Mouse (Mus musculus) layer of hippocampus, adult 9-11 months (tissue): ENCODE data around the gene Msmb.
"Not testable (repeated sequence)": the region's sequence is repeated elsewhere in the genome, so short reads cannot be mapped to it uniquely, and the experiment has no call there.

Experiments
- DNase-seq: peaks from one replicate; pipeline ENCODE4 v3.0.0; 2022

The Msmb gene

DNA sequence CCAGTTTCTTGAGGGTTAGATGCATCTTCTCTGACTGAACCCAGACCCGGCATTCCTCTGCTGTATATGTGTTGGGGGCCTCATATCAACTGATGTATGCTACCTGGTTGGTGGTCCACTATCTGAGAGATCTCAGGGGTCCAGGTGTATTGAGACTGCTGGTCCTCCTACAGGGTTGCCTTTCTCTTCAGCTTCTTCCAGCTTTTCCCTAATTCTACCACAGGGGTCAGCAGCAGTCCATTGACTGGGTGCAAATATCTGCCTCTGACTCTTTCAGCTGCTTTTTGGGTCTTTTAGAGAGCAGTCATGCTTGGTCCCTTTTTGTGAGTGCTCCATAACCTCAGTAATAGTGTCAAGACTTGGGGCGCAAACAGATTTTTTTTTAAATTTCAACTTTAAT, 9.0 kb downstream of the Msmb start:
- DNase-seq = no peak

DNA sequence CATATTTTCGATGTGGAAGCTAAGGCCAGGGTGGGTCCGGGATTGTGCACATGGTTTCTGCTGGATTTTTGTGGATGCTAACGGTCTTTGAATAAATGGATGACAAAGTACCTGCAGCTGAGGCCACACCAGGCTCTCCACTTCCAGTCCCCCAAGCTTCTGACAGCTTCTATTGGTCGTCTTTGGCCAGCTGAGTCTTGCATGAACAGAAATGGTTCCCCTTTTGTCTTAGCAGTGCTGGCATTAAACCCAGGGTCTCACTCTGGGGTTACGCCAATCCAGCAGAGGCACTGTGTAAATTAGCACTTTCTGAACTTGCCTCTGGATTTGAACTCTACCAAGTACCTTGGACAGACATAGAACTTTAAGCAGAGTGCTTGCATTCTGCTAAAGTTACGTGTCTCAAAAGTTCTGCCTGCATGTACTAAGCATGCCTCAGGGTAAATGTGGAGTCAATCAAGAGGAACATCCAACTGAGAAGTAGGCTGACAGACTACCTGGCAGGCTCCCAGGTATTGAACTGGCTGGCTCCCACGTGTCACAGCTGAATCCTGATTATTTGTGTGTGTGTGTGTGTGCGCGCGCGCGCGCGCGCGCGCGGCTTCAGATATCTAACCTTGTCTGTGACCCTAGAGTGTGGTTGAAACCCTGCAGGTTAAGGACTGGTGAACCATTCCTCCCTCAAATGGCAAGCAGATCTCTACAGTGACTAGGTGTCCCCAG, 10.6 kb downstream of the Msmb start:
- DNase-seq = no peak

DNA sequence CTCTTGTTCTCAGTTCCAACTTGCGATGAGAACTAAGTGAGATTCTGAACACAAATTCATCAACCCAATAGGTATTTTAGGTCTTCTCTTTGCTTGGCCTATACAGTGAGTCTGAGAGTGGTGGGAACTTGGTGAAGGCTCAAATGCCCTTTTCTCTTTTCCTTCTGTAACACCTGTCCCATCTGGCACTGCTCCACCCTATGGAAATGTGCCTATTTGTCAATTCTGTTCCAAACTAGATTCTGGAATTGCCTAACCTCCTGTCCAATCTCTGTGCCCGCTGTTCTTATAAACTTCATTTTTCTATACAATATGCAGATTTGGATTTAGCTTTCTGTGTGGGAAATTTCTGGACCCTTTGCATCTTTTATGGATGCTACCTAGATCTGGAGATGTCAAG, 11.3 kb downstream of the Msmb start:
- DNase-seq = no peak

DNA sequence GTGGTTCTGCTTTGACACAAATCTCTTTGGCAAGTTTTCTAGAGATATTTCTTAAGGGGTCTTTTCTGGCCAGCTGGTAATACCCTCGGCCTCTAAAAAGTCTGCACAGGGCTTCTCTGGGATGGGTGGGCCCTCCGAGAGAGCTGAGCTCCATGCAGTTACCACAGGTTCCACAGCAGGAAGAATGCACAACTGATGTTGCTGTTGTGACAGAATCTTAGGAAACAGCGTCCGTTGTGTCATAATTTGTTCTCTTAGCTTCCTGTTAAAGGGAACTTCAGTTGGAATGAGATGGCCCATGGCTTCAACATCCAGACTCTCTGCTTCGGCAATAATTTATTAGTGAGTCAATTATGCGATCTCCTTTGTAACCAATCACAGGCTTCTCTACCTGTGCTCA, 12.9 kb downstream of the Msmb start:
- no peak for DNase-seq

DNA sequence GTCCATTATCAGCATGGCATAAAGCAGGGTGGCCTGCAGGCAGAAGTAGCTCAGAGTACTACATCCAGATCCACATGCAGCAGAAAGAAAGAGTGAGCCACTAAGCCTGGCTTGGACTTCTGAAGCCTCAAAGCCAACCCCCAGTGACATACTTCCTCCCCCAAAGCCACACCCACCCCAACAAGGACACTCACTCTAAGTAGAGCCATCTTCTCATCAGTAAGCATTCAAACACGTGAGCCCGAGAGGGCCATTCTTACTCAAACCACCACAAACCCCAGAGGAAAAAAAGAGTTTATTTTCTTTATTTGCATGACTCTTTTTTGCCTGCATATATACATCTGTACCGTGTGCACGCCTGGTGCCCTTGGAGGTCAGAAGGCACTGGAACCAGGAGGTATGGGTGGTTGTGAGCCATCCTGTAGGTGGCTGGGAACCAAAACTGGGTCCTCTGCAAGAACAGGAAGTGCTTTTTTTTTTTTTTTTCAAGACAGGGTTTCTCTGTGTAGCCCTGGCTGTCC, 17.4 kb downstream of the Msmb start:
- no peak for DNase-seq

DNA sequence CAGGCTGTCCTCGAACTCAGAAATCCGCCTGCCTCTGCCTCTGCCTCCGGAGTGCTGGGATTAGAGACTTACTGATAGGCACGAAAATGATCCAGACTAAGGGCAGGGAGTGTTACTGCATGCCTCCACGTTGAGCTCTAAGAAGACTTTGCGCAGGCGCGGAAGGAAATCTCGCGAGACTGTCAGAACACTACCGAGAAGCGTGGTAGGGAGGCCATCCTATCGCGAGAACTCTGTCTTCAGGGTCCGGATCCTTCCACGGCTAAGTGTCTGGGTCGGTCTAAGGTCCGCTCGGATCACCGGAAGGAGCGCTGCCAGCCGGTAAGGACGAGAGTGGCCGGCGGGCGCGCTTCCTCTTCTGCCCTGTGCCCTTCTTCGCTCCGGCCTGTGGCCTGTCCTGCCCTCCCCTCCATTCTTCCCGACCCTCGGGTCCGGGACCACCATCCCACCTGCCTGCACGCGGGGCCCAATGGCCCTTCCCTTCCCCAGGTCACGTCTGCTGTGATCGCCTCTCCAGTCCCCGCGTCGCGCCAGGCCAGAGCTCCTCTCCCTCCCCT, 17.9 kb downstream of the Msmb start, which contains the start of gene Ncoa4:
TSS of gene Ncoa4 (plus strand) at position 176 of the 557 bp plus-strand sequence.
- peak; percentile 98 for DNase-seq

DNA sequence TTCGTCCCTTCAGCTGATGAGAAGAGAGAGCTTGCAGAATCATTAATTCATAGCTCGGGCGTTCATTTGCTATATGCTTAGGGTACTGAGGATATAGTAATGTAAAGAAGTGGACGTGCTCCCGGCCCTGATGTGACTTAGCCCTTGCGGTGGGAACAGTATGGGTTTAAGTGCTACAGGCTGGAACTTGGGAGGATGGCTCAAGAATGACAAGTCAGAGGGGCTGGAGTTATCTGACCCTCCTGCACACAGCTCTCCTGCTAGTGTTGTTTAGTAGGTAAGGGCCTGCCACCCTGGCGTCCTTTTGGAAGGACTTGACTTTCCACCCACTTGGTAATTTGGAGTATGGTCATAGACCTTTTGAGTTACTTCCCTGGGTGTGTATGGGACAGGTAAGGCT, 18.7 kb downstream of the Msmb start:
- DNase-seq = no peak

DNA sequence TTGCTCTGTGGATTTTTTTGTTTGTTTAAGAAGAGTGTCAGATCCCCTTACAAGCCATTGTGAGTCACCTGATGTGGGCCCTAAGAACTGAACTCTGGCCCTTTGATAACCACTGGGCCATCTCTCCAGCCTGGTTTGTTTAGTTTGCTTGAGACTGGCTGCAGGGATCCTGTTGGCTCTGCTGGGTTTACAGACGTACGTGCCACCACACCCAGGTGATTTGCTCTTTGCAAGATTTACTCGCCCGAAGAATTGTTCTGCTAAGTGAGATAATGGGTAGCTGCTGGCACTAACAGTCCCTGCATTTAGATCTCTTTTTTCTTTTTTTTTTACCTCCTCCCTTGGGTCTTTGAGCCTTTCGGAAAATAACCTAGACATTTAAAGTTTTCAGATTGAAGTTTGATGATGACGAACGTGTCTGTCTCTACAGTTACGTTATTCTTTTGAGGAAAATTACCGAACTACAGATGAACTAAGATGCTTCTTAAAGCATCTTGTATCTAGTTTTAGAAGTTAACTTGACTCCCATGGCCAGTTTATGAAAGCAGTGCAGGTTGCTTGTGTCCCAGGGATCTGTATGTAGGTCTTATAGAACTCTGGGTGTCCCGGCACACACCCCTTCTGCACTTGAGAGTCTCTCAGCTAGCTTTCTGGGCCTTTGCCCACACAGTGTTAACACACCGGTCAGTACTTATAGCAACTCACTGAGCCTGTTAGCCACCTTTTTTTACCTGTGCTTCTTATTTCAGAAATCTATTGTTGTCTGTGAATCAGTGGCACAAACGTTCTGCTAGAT, 19.5 kb downstream of the Msmb start:
- DNase-seq = no peak

DNA sequence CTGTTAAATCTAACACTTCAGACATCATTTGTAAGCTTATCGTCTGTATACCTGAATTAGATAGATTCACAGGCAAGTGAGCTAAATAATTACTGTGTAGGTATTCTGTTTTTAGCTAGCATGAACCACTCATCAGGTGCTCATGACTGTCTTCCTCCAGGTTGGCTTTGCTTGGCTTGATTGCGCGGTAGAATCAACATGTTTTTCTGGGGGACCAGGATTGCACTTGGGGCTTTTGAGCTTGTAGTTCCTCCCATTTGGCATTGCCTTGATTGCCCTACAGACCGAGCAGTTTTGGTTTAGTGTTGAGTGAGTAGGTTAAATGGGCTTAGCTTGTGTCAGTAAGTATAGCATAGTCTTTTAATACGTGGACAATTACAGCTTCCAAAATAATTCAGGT, 20.4 kb downstream of the Msmb start:
- no peak for DNase-seq

DNA sequence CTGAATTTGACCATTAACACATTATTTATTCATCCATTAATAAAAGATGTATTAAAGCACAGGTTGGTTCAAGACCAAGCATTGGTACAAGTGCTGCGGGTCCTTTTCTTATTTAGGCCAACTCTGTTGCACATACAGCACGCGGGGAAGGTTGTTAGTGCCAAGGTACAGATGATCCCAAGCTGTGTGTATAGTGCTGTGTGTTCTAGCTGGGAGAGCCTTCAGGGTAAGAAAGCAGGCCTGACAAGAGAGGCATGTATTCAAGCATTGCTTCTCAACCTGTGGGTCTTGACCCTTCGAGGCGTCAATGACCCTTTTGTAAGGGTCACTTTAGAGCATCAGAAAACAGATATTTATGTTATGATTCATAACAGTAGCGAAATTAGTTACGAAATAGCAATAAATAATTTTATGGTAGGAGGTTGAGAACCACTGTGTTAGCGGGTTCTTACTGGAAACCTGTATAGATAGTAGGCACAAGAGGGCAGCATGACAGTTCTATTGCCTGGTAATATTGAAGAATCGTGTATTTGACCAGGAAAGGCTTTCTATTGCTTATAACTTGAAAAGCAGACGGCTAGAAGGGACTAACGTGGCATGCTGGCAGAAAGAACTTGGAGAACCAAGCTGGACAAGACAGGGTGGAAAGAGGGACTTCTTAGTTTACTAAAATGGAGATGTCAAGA, 21.5 kb downstream of the Msmb start:
- DNase-seq = no peak

DNA sequence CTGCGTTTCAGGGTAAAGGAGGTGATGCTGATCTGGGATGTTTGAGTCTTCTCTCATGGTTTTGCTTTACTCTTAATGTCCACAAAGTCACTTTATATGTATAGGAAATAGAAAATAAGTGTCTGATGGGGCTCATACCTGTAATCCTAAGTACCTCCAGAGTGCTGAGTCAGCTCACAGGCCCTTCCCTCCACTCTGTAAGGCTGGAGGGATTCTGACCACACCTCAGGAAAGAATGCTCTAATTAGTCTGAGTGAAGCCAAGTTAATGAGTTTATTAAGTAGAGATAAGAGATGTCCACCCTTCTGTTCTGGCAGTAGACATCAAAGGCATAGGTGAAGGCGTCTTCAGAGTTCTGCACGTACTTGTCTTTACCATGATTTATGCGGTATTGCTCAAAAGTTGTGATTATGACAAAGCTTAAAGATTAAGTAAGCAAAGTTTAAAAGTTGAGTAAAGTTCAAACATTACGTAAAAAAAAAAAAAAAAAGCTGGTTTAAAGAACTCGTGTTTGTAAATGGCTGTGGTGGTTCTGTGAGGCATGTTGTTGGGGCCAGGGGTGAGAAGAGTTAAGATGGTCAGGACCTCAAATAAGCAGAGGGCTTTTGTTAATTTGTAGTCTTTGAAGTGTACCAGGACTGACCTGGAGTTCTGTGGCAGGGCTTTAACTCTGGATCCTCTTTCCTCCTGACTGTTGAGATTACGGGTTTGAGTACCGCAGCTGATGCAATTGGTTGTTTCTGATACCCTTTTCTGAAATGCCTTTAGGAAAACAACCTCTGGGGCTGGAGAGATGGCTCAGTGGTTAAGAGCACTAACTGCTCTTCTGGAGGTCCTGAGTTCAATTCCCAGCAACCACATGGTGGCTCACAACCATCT, 22.6 kb downstream of the Msmb start:
- DNase-seq = no peak

DNA sequence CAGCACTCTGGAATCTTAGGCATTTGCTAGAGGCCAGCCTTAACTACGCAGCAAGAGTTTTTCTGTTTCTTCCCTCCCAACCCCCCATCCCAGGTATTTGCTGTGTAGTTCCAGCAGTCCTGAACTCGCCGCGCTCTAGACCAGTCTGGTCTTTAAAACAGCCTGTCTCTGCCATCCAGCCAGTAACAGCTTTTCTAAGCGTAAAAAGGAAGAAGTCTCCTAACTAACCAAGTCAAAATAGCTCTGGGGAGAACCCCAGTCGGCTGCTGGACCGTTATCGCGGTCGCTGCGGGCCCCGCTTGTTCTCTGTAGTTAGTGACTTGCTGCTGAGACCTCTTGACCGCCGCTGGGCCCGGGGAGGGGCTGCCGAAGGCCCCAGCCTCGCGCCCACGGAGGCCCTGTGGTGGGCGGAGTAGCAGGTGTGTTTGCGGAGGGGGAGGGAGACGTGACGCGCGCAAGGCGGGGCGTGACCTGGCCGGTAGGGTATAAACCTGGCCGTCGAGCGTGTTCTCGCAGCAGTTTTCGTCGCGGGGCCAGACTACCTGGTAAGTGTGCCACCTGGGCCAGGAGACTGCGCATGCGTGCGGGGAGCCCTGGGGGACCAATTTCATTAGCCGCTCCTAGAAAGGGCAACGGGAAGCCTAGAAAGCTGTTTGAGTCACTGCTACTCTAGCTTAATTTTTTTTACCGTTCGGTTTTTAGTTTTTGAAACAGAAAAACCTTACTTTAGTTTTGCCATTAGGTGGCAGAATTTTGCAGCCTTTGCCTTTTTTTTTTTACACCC, 23.6 kb downstream of the Msmb start:
- peak; percentile 26 for DNase-seq

DNA sequence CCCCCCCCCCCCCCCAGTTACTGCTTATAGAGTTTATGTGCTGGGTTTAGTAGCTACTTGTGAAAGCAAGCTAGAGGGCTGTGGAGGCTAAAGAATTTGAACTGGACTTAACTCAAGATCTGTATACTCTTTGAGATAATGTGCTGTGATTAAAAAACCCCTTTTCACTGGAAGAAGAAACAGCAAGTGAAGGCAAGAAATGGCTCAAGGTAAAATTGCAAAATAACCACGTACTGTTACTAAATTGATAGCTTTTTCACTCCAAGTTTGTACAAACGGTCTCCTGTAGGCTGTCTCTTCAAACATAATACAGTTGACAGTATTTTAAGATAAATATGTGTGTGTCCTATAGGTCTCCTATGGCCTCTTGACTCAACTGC, 24.2 kb downstream of the Msmb start:
- no peak for DNase-seq

DNA sequence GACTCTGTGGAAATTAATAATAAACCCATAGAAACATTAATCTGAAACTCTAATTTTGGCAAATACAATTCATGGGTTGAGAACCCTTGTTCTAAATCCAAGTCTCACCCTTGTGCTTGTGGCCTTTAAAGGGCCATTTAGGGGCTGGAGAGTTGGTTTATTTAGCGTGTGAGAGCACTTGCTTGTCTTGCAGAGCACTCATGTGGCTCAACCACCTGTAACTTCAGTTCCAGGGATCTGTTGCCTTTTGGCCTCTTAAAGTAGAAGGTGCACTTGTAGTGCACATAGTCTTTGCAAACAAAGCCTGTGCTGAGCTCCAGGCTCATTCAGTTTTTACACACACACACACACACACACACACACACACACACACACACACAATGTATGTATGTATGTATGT, 25.0 kb downstream of the Msmb start:
- no peak for DNase-seq

DNA sequence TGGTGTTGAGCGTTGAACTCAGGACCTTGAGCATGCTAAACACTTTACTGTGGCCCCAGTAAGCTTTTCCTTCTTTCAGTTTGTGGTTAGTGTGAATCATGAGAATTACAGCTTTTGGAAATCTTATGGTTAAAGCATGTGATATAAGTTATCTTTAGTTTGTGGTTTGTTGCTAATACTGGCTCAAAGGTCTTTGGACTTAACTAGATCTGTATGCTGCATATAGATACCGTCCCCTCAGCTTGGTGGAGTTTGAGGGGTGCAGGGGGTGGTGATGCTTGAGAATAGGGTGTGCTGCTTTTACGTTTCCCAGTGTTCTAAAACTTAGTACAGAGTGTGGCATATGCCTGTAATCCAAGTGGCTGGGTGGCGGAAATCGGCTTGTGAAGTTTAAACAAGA, 25.5 kb downstream of the Msmb start:
- DNase-seq = no peak

DNA sequence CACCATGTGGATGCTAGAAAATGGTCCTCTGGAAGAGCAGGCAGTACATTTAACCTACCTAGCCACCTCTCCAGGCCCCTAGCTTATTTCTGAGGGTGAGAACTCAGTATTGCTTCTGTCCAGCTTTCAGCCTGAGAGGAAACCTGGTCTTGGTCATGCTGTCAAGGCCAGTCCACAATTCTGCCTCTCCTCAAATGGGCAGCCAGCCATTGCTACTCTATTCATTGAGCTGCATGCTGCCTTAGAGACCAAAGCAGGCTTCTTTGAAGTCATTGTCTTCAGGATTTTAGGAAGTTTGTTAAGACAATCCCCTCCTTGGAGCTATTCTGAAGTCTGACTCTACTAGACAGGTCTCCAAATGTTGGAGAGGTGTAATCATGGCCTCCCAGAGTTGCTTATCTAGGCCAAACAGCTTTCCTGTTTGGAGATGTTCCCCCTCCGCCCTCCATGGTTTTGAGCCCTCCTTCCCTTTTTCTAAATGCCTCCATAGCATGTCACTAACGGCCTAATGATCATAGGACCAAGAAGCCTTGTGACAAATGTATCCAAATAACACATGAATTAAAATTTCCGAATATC, 26.9 kb downstream of the Msmb start:
- no peak for DNase-seq

DNA sequence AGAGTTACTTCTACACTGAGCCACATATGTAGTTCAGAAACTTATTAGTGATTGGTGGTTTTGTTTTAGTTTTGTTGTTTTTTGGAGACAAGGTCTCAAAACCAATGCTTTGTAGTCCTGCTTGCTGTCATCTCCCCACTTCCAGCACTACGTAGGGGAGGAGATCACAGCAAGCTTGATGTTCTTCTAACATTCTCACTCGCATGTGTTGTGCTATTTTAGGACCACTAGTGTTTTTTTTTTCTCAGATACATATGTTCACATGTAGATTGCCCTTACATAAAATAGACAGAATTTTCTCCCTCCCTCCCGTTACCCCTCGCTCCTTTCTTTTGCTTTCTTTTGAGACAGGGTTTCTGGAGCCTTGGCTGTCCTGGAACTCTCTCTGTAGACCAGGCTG, 28.3 kb downstream of the Msmb start:
- no peak for DNase-seq

DNA sequence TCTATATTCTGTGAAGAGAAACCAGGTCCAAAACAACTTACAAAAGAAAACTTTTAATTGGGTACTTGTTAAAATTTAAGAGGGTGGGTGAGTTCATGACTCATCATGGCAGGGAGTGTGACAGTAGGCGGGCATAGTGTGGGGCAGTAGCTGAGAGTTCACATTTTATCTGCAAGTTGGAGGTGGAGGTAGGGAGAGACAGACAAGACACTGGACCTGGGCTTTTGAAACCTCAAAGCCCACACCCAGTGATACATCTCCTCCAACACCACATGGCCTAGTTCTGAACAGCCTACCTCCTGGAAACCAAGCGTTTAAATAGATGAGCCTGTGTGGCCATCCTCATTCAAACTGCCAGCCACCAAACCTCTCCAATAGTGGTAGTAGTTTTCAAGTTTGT, 33.5 kb downstream of the Msmb start:
- DNase-seq = no peak

DNA sequence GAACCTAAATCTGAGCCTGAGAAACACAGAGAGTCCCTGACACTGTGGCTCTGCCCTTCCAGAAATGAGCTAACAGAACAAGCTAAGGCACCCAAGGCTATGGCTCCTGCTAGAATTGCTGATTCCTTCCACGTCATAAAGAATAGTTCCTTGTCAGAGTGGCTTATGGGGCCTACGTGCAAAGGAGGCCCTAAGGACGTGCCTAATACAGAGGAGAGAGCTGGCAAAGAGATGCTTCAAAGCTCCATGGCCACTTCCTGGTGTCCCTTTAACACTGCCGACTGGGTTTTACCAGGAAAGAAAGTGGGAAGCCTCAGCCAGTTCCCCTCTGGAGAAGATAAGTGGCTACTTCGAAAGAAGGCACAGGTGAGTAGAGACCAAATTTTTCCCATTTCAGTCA, 34.8 kb downstream of the Msmb start:
- not testable (repeated sequence) for DNase-seq

DNA sequence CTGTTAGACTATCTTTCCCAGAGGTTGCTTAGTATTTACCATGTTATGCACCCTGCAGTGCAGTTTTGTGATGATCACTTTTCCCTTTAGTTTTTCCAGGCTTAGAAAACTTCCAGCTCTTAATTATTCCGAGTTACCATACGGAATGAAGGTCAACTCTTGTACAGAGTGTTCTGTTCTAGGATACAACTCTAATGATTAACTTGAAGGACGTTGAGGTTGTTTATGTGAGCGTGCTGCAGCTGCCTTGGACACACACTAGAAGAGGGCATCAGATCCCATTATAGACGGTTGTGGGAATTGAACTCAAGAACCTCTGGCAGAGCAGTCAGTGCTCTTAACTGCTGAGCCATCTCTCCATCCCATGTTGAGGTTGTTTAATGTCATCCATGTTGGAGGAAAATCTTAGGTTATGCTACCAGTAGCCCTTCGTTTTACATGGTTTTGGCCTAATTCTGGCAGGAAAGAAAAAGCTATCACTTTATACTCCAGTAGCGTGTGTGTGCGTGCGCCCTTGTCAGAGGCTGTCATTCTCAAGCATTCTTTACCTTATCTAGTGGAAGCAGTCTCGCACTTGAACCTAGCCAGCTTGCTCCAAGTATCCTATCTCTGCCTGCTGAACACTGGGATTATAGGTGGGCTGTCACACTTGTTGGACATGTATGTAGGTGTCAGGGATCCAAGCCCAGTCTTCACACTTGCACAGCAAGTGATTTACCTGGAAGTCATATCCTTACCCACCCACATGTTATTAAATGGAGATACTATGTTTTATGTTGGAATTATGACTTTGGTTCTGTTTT, 37.8 kb downstream of the Msmb start:
- DNase-seq = no peak
